Mouse (Mus musculus): ENCODE data around the gene Slc46a1.

Gene Slc46a1

GRCm38 (mm10) chr11:78505430-78505829 is 39.9 kb downstream of the Slc46a1 start:
- no peak for DNase-seq

- DNase-seq: no peak
These were observed 43.7 kb downstream of the Slc46a1 start for GRCm38 (mm10) chr11:78509148-78509547.

- DNase-seq: peak; percentile 88 to 92
These were observed 46.8 kb downstream of the Slc46a1 start, which contains the start of the genes Tmem199 and Poldip2 for GRCm38 (mm10) chr11:78512025-78512957. Gene Tmem199, minus strand, starts transcription at chr11:78512172. Gene Poldip2, plus strand, starts transcription at chr11:78512193.

GRCm38 (mm10) chr11:78513106-78513790 is 47.8 kb downstream of the Slc46a1 start:
- DNase-seq: no peak

GRCm38 (mm10) chr11:78515549-78516325 is 50.2 kb downstream of the Slc46a1 start:
- DNase-seq: no peak

GRCm38 (mm10) chr11:78518931-78519330 is 53.4 kb downstream of the Slc46a1 start:
- no peak for DNase-seq
